Mouse (Mus musculus) ovary, postnatal 10 days (tissue): Measurements from ENCODE around the gene Vmn1r47.
"Not testable (repeated sequence)": the region's sequence is repeated elsewhere in the genome, so short reads cannot be mapped to it uniquely, and the experiment has no call there.

Source experiments
- DNase-seq: peaks from one replicate; pipeline ENCODE4 v3.0.0; 2022; ENCODE audit warnings: low spot score

Gene Vmn1r47

GRCm38 (mm10) chr6:90015847-90016246 lies at the start of gene Vmn1r47:
TSS of gene Vmn1r47 (plus strand) at chr6:90016147.
- not testable (repeated sequence) for DNase-seq

DNA sequence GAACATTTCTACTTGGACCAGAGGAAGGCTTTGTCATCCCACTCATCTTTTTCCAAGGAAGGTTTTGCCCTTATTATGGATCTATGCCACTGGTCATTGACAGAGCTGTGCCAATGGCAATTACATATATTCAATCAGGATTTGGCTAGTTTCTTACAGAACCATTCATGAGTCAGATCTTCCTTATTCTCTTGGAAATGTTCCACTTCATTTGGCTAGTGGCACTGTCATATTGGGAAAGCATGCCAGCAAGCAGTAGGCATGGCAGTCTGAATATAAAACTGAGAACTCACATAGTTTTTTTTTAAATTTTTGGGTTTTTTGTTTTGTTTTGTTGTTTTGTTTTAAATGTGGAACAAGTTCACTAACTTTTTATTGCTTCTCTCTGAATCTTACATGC lies 49.6 kb upstream of the Vmn1r47 start:
- DNase-seq = no peak

DNA sequence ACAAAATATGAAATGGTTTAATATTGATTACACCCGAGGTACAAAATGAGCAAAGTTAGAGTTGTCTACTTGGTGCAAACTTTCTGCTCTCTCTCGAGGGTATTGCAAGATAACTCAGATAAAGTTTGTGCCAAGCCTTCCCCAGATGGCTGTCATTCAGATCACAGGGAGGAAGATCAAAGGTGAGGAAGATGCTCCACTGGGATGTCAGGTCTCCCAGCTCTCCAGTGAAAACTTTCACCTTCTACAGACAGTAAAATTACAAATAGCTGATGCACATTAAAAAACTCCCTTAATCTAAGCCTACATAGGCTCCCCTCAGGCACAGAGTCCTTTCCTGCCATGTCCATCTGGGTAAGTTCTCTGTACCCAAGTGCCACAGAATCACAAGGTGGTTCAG lies 46.9 kb upstream of the Vmn1r47 start, which contains the start of gene Vmn1r46:
TSS of gene Vmn1r46 (plus strand) at position 301 of the 400 bp plus-strand sequence.
- no peak for DNase-seq

DNA sequence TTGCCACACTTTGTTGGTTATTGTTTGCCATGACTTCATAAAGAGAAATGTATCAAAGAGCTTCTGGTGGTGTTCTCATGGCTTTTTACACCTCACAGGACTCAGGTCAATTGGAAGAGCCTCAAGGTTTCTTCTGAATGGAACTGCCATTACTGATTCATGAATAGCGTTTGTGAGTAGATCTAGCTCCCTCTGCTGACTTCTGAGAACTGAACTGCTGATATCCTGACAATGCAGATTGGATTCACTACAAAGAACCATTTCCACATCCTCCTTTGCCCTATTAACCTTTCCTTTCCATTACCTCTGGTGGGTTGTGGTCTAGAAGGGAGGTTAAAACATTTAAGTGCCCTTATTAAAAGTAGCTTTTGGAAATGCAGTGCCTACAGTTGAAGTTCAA lies 30.0 kb upstream of the Vmn1r47 start:
- DNase-seq = no peak

GRCm38 (mm10) chr6:90036741-90037140 lies 20.8 kb downstream of the Vmn1r47 start, which contains the start of gene Vmn1r48:
TSS of gene Vmn1r48 (minus strand) at chr6:90036841.
- DNase-seq = not testable (repeated sequence)
